Mouse (Mus musculus): ENCODE data around the gene St3gal6.
"Not testable (repeated sequence)": the region's sequence is repeated elsewhere in the genome, so short reads cannot be mapped to it uniquely, and the experiment has no call there.

St3gal6 gene

DNA sequence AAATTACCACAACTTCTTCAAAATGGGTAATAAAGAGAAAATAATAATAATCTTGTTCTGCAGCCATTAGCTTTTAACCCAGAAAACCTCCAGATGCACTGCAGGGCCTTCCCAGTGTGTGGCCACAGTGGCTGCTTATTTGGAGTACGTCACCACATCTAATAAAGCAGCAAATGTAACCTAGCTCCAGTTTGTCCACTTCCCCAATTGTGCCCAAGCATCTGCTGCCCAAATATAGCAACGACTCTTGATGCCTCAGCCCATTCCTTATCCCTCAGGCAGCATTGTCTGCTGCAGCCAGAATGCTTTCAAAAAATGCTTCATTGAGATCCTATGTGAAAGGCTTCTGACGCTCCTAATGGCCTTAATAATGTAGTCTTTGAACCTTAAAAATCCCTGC is 49.2 kb downstream of the St3gal6 start:
- no peak for DNase-seq

DNA sequence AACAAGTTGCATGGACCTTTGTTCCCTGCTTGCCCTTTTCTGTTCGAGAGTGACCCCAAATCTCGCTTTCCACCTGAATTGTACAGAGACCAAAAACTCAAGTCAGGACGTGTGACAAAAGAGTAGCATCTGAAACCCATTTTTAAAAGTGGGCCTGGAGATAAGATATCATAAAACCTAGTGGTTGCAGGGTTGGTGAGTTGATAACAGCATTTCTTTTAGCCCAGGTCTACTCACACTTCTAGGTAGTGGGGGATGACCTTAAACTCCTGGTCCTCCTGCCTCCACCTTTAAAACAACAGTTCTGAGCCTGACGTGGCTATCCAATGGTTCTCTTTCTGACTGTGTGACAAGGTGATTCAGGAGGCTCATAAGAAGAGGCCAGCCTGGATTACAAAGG is 53.2 kb downstream of the St3gal6 start:
- DNase-seq = no peak

DNA sequence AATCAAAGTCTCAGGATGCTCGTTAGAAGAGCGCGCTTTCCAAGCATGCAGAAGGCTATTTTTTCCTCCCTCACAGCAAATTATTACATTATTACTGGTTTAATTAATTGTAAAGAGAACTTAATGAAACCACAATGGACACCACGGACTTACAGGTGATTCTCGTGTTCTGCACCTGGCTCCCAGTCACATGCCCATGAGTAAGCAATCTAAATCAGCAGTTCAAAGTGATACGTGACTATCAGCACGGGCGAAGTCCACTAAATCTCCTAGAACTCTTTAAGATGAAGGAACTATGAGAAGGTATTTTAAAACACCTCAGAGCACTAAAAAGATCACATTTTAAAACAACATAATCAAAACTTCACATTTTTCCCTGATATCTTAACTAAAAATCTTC is 54.0 kb downstream of the St3gal6 start:
- no peak for DNase-seq

DNA sequence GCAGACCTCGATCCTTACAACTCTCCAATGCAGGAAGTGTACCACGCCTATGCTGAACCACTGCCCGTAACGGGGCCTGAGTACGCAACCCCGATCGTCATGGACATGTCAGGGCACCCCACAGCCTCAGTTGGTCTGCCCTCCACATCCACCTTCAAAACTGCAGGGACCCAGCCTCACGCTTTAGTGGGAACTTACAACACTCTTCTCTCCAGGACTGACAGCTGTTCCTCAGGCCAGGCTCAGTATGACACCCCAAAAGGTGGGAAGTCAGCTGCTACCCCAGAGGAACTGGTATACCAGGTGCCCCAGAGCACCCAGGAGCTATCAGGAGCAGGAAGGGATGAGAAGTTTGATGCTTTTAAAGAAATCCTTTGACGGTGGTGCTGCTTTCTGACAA is 58.6 kb downstream of the St3gal6 start:
- no peak for DNase-seq

DNA sequence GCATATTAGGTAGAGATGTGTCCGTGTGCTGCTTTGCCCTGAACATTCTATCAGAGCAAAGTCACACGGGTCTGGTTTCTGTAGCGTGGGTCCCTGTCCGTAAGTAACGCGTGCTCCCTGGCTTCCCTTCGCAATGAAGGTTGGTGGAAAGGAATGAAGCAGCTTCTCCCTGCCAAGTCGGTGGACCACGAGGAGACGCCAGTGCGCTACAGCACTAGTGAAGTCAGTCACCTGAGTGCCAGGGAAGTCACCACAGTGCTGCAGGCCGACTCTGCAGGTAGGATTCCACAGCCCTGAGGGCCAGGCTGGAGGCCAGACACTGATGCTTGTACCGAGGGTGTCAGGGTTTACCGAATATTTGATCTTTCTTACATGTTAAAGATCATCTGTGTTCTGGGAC is 60.0 kb downstream of the St3gal6 start:
- DNase-seq = no peak

DNA sequence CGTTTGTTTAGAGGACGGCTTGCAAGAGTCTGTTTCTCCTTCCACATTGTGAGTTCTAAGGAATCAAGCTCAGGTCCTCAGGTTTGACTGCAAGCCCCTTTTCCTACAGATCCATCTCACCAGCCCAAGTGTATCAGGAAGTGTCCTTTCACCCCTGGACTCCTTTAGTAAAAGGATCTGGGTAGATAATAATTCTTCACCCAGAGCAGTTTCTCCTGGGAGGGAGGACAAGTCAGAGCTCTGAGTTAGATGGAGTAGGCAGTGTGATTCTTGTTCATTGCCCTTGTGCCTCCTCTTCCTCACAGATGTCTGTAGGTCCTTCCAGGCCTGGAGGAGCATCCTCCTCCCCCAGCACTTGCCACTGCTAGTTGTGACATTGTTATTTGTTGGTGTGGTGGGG is 61.5 kb downstream of the St3gal6 start:
- no peak for DNase-seq

DNA sequence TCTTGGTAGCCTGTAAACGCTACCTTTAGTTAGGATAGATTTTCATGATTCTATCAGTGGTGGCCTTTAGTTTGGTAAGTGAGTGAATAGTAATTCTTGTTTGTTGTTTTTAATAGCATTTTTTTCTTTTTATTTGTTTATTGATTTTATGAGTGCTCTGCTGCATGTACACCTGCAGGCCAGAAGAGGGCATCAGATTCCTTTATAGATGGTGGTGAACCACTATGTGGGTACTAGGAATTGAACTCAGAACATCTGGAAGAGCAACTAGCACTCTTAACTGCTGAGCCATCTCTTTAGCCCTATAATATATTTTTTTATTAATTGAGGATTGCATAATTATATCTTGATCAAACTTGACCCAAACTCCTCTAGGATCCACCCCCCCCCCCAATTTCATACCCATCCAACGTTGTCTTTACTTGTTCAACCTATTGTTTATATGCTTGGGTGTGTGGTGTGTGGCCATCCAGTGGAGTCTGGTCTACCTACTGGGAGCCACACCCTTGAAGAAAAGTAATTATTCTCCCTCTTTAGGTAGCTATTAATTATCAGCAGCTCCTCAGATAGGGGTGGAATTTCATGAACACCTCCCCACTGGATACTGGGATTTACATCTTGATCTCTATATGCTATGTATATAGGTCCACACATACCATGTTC is 62.1 kb downstream of the St3gal6 start:
- DNase-seq = peak in 1 of 2 experiments; percentile 5

DNA sequence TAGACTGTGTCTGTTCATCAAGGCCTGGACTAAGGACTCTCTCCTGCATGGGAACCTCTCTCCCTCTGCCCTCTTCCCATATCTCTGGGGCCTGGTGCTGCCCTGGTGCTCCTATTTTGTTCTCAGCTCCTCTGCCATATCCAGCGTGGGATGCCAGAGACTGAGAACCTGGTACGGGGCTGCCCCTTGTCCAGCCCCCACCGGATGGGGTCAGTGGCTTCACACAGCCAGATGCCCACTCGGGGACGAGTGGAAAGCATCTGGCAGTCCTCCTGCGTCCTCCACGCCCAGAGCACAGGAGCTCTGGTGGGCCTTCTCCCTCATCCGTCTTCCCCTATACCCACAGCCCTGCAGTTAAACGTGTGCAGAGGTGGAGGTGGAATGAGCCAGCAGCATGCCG is 63.7 kb downstream of the St3gal6 start:
- no peak for DNase-seq

DNA sequence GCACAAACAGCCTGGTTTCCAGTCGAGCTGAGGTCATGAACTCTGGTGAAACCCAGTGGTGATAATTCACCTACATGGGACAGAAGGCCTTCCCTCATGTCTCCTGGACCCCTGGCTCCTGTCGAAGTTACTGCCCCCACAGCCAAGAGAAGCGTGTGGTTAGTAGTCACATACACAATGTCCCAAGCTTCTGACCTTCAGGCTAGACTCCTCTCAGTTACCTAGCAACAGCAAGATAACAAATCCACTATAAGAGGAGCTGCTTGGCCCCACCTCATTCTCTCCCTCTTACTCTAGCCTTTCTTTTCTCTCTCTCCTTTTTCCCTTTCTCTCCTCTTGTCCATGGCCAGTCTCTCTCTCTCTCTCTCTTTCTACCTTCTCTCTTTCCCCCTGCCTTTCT is 64.1 kb downstream of the St3gal6 start:
- DNase-seq = not testable (repeated sequence)

DNA sequence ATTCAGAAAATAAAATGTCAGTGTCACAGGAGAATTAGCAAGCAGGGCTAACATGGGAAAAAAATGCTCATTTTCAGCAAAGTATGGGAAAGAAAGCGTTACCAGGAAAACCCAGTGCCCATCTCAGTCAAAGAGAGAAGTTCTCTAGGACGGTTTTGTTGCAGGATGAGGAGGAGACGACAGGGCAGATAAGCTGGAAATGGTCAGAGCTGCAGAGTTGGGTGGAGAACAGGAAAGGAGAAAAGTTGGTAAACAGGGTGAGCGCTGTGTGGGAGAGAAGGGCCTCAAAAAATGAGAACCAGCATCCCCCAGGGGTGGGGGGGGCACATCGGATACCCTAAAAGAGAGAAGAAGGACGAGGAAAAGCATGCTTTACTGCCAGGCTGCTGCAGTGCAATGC is 67.1 kb downstream of the St3gal6 start:
- no peak for DNase-seq

DNA sequence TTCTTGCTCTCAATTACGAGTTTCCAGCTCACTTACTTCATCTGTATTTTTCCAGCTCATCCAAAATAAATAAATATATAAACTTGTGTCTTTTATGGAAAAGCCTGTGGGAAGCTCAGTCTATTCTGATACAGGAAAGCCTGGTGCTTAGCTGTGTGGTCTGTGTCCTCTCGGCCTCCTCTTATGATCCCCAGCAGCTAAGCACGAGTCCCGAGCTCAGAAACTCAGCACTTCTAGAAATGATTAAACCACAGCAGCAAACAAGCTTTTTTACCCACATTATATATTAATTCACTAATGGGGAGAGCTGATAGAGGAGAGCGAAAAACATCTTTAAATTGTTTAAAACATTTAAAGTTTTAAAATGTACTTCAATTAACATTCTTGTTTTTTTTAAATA is 67.6 kb downstream of the St3gal6 start:
- no peak for DNase-seq

DNA sequence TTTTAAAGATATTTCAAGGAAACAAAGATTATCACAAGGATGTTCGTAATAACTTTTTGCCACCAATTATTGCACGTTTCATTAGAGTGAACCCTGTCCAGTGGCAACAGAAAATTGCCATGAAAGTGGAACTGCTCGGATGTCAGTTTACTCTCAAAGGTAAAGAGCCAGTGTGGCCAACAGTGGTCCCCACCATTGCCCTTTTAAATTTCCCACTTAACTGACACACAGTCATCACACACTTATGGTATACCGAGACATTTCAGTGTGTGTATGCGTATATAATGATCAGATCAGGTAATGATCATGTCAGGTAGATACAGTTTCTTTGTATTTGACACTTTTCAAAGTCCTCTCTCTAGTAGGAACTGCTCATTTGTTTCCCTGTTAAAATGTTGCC is 68.9 kb downstream of the St3gal6 start:
- no peak for DNase-seq

DNA sequence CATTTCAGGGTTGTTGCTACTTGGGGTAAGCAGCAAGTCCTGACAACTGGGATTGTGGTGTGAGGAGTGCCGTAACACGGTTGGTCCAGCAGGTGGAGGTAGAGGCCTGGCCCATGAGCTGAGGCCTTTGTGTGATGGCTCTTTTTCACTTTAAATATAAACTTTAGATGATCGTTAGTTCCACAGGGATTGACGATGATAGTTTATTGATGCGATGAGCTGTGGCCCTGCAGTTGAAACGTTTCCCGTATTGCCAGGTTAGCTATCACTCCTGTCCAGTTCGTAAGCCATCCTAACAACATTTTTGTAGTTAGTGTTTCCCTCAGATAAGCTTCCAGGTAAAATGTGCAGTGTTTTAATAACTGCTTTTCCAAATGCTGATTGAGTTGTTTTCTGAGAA is 69.4 kb downstream of the St3gal6 start:
- DNase-seq = peak; percentile 41 to 54

DNA sequence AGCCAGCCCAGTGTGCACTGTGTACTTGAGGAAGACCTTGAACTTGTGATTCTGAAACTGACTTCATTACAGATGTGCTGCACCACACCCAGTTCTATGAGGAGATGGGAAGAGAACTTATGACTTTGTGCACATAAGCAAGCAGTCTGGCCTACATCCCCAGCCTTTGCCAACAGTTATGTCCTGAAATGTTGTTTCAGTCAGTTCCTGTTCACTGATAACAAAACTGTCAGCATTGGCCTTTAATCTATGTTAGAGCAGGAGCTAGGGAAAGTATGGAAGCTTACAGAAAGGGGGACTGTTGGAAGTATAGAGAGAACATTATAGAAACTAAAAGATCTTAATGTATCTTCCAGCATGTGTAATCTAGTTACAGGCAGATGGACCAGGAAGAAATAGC is 70.2 kb downstream of the St3gal6 start:
- DNase-seq = no peak

DNA sequence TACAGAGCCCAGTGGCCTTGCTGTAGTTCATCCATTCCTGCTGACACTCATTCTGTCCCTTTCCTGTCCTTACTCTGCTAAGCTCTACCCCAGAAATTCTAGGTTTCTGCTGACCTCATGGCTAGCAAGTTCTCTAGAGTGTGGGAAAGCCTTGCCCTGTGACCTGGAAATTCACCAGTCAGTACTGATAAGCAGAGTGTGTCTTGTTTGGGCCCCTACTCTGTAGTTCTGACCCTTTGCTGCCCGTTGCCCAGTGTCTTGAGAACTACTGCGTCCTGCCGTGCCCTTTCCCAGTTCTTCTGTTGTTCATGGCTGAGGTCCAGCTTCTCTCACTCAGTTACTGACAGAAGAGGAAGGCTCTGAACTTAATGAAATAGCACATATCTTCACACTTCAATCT is 70.9 kb downstream of the St3gal6 start:
- no peak for DNase-seq

DNA sequence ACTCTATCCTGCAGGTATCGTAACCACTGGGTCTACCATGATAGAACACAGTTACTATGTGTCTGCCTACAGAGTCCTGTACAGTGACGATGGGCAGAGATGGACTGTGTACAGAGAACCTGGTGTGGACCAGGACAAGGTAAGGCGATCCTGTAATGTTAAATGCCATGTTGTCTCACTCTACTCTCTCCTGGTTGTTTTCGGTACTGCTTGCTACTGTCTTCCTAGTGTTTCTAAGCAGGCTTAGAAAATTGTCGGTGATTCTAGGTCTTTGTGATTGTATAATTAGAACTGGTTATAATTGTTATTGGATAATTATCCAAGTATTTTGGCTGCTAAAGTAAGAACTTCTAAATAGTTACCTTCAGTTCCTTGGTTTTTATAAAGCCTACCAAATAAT is 72.4 kb downstream of the St3gal6 start:
- no peak for DNase-seq

DNA sequence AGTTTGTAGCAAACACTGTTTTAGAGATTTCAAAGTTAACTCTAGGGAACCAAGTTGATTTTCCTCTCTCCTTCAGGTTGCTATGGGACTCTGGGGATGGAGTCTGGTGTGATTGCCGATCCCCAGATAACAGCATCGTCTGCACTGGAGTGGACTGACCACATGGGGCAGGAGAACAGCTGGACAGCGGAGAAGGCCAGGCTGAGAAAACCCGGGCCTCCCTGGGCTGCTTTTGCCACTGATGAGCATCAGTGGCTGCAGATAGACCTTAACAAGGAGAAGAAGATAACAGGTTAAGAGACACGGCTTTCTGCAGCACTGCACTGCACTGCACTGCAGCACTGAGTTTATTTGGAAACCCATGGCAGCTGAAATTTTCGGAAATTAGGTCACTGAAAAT is 73.4 kb downstream of the St3gal6 start:
- DNase-seq = no peak

DNA sequence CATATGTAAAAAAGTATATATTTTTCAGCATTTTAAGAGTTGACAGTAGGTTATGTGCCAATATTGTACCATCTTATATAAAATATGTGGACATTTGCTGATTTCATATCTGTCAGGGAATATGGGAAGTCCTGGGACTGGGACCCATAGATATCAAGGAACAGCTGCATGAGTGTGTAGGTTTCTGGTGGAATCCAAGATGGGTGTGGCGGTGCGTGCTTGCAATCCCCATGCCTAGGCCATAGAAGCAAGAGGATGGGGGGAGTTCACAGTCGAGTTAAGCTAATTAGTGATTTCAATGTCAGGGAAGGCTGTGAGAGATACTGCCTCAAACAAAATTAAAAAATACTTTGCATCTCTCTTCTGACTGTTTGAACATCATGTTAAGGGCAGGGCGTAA is 75.0 kb downstream of the St3gal6 start:
- DNase-seq = no peak

DNA sequence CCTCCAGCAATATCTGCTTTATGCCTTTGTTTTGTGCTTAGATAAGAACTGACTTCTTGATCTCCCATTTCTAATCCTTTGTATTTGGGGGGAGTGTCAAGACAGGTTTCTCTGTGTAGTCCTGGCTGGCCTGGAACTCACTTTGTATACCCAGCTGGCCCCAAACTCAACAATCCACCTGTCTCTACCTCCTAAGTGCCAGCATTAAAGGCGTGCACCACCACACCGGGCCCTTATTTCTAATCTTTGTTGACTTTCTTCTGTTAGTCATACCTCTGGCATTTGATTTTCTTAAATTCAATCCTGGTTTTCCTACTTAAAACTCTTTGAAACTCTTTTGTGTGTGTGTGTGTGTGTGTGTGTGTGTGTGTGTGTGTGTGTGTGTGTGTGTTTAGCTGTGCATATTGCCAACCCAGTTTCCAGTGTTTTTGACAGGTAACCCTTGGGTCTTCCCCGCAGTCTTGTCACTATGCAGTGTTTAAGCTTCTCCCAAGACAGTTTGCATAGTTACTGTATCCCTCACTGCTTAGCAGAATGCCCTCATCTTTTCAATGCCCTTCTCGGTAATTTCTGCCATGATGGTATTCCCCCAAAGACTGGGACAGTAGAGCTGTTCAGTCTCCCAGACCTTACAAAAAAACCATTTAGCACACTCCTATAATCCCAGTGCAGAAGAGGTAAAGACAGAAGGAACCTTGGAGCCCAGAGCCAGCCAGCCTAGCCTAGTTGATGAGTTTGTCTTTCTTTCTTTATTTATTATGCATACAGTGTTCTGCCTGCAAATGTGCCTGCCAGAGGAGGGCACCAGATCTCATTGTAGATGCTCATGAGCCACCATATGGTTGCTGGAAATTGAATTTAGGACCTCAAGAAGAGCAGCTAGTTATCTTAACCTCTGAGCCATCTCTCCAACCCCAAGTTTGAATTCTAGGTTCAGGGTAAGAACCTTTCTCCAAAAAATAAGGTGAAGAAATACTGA is 77.5 kb downstream of the St3gal6 start:
- DNase-seq = no peak

DNA sequence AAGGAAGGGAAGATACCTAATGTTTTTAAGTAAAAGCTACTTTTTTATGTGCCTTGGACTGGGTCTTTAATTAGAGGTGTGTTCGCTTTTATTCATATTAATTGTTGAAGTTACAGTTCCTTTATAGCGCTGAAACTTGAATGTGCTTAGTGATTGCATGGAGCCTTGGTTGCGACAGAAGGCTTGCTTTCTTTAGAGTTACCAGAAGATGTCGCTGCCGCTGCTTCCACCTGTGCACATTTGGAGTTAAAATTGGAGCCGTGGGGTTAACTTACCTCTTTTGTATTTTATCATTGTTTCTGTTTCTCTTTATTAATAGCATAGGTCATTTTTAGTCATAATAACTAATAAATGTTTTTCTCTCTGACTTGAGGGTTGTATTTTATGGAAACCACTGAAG is 79.3 kb downstream of the St3gal6 start:
- no peak for DNase-seq

DNA sequence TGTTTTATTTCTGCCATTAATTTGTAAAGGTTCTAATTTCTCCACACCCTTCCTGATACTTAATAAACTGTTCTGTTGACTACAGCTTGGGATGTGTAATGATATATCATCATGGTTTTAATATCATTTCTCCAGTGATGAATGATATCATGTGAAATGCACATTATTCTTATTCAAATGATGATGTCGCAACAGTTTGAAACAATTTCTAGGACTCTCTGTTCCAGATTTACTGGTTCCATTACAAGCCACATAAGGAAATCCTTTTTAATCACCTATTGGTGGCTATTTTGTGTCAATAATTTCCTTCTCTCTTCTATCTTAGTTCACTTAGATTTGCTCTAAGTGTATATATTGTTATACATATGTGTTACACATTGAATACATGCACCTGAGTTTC is 91.7 kb downstream of the St3gal6 start:
- no peak for DNase-seq

DNA sequence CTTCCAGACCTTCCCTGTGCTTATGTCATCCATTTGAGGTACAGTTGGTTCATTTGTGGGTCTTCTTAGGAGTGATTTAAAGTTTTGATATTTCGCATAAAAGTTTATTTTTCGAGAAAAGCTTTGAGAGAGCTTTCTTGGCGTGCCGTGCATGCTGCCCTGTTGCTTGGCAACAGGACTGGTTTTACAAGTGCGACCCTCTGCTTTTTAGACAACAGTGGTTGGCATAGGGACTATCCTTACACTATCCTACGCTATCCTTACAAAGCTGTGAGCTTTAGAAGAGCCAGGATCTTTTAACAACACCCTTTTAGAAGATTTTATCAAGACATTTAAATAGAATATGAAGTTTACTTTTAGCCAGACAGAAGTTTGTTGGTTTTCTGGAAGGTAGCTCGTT is 93.8 kb downstream of the St3gal6 start:
- DNase-seq = no peak

DNA sequence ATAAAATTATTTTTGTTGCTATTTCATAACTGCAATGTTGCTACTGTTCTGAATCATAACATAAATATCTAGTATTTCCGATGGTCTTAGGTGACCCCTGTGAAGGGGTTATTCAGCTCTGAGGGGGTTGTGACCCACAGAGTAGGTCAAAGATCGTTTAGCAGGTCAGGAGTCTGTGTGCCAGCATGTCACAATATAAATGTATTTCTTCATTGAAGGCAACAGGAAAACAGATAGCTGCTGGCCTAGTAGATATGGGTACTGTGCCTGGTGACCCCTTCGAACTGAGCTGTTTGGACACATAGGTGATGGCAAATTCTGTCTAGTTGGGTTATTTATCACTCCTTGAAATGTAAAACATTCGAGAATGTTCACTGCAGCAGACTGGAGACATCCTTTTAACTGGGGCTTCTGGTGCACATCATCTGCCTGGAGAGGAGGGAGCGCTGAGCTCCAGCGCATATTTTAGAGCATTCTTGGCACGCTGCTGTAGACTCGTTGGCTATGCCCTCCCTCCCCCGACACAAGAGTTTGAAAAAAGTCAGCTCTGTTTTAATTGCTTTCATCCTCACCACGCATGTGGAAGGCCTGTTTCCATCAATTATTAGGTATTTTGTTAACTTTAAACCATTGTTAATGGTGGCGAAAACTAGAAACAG is 102.2 kb downstream of the St3gal6 start:
- peak in 1 of 2 experiments; percentile 27 for DNase-seq
